Mouse (Mus musculus) cerebellum, postnatal 25 days (tissue): Measurements from ENCODE around the gene Lce1j.
"Not testable (repeated sequence)": the region's sequence is repeated elsewhere in the genome, so short reads cannot be mapped to it uniquely, and the experiment has no call there.

Experiments
- DNase-seq, 2 experiments: peaks; one replicate each; pipeline ENCODE4 v3.0.0; 2021; ENCODE audit warnings: mixed read lengths in 2 of 2

The Lce1j gene

DNA sequence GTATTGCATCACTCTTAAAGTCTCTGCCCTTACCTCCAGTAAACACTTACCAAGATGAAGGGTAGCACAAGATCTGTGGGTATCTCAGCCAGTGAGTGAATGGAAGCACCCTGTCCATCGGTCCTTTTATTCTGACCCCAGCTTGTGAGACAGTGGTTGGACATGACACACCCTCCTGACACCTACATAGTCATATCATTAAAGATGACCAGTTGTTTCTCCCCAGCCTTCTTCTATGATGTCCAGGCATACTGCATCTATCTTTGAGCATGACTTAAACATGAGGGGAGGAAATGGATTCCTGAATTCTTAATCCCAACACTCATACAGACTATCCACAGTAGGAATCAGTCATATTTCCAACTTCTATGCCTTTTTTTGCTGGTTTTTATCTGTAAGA, at the start of gene Lce1j:
Lce1j (minus strand) TSS at position 101 of the 400 bp plus-strand sequence.
- no peak for DNase-seq

- no peak for DNase-seq
These were observed 36.8 kb upstream of the Lce1j start, which contains the start of gene Kprp for GRCm38 (mm10) chr3:92827108-92827507. Kprp (minus strand) TSS chr3:92827247.

GRCm38 (mm10) chr3:92825808-92826207, 35.5 kb upstream of the Lce1j start:
- DNase-seq: no peak

- not testable (repeated sequence) for DNase-seq
These were observed 25.7 kb upstream of the Lce1j start for GRCm38 (mm10) chr3:92816036-92816435.

- DNase-seq: no peak
These were observed 25.3 kb upstream of the Lce1j start for GRCm38 (mm10) chr3:92815581-92815980.

DNA sequence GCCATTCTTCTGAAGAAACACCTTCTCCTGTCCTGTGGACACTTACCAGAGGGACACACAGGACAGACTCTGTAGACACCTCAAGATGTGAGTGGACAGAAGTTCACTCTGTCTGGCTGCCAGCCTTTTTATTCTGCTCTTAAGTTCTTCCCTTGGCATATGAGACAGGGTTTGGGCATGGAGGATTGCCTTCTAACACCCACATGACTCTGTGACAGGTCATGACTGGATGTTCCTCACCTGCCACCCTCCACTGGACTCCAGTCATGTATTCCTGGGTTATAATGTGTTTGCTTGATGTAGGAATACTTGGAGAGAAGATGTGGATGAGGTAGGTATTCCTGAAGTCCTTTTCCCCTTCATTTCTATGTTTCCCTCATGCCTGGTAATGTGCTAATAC, 17.5 kb upstream of the Lce1j start, which contains the start of gene Lce1k:
Lce1k (minus strand) TSS at position 101 of the 400 bp plus-strand sequence.
- no peak for DNase-seq

GRCm38 (mm10) chr3:92778799-92779198, 11.5 kb downstream of the Lce1j start, which contains the start of gene Lce1i:
Lce1i (minus strand) TSS chr3:92778899.
- no peak for DNase-seq

DNA sequence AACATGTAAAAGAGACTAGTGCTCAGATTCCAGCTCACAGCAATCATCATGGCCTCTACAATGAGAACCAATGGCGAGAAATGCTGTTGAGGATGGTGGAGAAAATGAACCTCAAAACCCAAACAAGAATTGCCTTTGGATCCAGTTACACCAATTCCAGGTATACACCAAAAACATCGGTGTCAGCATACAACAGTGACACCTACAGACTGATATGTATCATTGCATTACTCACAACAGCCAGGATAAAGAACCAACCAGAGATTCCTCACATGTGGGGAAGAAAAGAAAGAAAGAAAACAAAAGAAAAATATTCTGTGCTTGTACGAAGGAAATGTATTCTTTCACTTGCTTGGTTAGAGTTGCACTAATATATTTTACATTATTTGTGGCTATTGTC, 18.7 kb downstream of the Lce1j start:
- DNase-seq: no peak

- no peak for DNase-seq
These were observed 25.3 kb downstream of the Lce1j start, which contains the start of gene Lce1h for GRCm38 (mm10) chr3:92764965-92765364. Lce1h (minus strand) TSS chr3:92765065.

- no peak for DNase-seq
These were observed 37.1 kb downstream of the Lce1j start for GRCm38 (mm10) chr3:92753197-92753596.

DNA sequence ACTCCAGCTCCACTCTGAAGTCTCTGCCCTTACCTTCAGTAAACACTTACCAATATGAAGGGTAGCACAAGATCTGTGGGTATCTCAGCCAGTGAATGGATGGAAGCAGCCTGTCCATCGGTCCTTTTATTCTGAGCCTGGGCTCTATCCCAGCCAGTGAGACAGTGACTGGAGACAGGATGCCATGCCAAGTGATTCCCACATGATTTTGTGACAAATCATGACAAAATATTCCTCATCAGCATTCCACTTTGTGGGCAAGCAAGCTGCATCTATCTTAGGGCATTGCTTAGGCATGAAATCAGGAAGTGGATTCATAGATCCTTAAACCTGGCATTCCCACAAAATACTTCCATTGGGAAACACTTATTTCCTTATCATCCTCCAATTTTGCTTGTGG, 38.1 kb downstream of the Lce1j start, which contains the start of gene Lce1g:
Lce1g (minus strand) TSS at position 101 of the 400 bp plus-strand sequence.
- no peak for DNase-seq

DNA sequence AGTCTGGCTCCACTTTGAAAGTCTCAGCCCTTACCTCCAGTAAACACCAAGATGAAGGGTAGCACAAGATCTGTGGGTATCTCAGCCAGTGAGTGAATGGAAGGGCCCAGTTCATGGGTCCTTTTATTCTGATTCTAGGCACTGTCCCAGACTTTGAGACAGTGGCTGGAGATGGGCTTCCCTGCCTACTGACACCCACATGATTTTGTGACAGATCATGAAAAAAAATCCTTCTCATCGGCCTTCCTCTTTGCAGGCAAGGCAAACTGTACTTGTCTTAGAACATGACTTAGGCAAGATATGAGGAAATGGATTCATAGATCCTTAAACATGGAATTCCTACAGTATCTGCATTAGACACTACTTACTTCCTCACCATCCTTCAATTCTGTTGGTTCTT, 51.3 kb downstream of the Lce1j start, which contains the start of gene Gm38119:
Gm38119 (minus strand) TSS at position 101 of the 400 bp plus-strand sequence.
- DNase-seq: no peak
